Mouse (Mus musculus) limb, embryonic 10.5 days (tissue): ENCODE data around the gene Armh2. TPM values are rescaled to one million over a fixed set of nuclear protein-coding genes. Genes with fewer than 3 reads are reported as not detected.
A peak's percentile ranks its signal among the peaks of the same experiment; 100 is the strongest.

ENCODE experiments used
- DNase-seq: peaks from one replicate; pipeline ENCODE4 v3.0.0-alpha.2; 2017; ENCODE audit warnings: low spot score
- H3K27ac ChIP-seq: fragments of 300-500 bp; sonication (generic); 2 replicates; pipeline ENCODE4 v1.5.1; 2016; ENCODE audit warnings: mild to moderate bottlenecking
- H3K27me3 ChIP-seq: fragments of 300-500 bp; sonication (generic); 2 replicates; pipeline ENCODE4 v1.6.1; 2016; ENCODE audit warnings: low read depth, mild to moderate bottlenecking; ENCODE audit not compliant: poor library complexity, severe bottlenecking
- H3K36me3 ChIP-seq: fragments of 300-500 bp; sonication (generic); 2 replicates; pipeline ENCODE4 v1.6.1; 2016; ENCODE audit warnings: mild to moderate bottlenecking, moderate library complexity
- H3K4me1 ChIP-seq: fragments of 300-500 bp; sonication (generic); 2 replicates; pipeline ENCODE4 v1.6.1; 2016
- H3K4me3 ChIP-seq: fragments of 300-500 bp; sonication (generic); 2 replicates; pipeline ENCODE4 v1.5.1; 2016; ENCODE audit warnings: mild to moderate bottlenecking, moderate library complexity
- H3K9me3 ChIP-seq: fragments of 300-500 bp; sonication (generic); replicated peaks from 2 replicates; pipeline ENCODE4 v1.6.1; 2016; ENCODE audit warnings: mild to moderate bottlenecking
- WGBS: fragments of 180-500 bp; shearing (Covaris S2); methylation state at CpG from one replicate; pipeline ENCODE4 v1.1.7; 2016; 5-methylcytosine and 5-hydroxymethylcytosine counted together
- polyA plus RNA-seq: library from polyadenylated mRNA; unstranded; fragments of >200 nt; fragmentation: Nextera tagmentation; extraction: Ambion mirVana; gene quantifications from 2 replicates; pipeline ENCODE4 v1.2.1, GENCODE M21; 2016

Armh2 gene
- not detected in 2 replicates for polyA plus RNA-seq

GRCm38 (mm10) chr13:24741028-24741427, at the start of gene Armh2:
Gene Armh2 (plus strand): TSS chr13:24741232.
- no peak within 1 kb of the TSS for H3K27ac ChIP-seq
- no peak within 1 kb of the TSS for H3K4me3 ChIP-seq
- H3K36me3 ChIP-seq, result peaks cover 12% of the 10 kb centered on the region
- DNase-seq, result no peak
- no peaks in the 10 kb centered on the region for H3K27me3 ChIP-seq
- 94% methylated on average over 10 of the region's 10 CpGs for WGBS
- H3K9me3 ChIP-seq, result no peaks in the 10 kb centered on the region
- no peaks in the 10 kb centered on the region for H3K4me1 ChIP-seq

DNA sequence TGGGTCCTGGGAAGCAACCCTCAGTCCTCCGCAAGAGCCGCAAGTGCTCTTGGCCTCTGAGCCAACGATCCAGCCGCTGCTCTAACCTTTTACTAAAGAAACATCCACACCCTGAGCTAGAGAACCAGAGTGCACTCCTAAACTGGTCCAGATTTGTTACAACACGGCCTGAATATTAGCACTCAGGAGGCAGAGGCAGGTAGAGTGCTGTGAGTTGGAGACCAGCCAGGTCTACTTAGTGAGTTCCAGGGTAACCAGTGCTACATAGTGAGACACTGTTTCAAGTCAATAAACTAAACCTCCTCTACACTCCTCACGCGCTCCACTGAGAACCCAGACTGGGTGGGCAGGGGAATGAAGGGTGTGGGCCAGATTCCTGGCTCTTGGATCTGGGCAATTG, 47.7 kb upstream of the Armh2 start:
- no peak overlapping the region for H3K27ac ChIP-seq
- H3K36me3 ChIP-seq, result no peaks in the 10 kb centered on the region
- DNase-seq, result no peak
- H3K4me3 ChIP-seq, result no peak overlapping the region
- H3K9me3 ChIP-seq, result no peaks in the 10 kb centered on the region
- H3K4me1 ChIP-seq, result no peaks in the 10 kb centered on the region
- no peaks in the 10 kb centered on the region for H3K27me3 ChIP-seq
- WGBS, result 92% methylated on average over 7 of the region's 7 CpGs

DNA sequence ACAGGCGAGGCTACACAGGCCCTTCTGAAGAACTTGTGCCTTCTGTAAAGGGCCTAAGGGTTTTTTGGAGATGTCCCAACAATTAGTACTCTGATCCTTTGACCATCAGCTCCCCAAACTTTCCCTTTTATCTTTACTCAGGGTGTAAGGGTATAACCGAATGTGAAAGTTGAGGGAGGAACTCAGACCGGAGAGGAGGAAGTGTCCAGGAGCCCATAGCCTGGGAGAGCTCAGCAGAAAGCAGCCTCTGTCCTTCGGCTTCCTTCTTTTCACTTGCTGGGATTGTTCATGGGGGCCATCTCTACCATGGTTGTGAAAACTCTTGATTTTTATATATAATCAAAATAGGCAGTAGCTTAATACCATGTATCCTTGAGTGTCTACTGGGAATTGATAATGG, 42.3 kb upstream of the Armh2 start:
- no peaks in the 10 kb centered on the region for H3K9me3 ChIP-seq
- H3K4me1 ChIP-seq, result peaks cover 2% of the 10 kb centered on the region; the same call in 1 of the 2 replicates
- no peak overlapping the region for H3K27ac ChIP-seq
- H3K27me3 ChIP-seq, result no peaks in the 10 kb centered on the region
- H3K4me3 ChIP-seq, result no peak overlapping the region
- 85% methylated on average over 4 of the region's 4 CpGs for WGBS
- H3K36me3 ChIP-seq, result no peaks in the 10 kb centered on the region
- DNase-seq, result no peak

DNA sequence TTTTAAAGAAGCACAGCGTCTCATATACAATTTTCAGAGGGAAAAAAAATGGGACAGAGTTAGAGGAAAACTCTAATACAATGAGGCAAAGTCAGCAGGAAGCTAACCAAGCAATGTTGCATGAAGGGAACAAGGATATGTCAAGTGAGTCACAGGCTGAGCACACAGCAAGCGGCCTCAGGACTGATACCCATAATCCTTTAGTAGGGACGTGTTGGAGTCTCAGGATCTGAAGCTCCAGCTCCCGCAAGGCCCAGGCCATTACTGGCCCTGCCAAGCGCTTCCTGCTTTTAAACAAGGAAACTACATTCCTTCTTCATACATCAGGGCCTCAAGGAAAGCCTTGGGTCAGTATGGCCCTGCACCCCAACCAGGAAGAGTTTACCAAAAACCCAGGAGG, 38.9 kb upstream of the Armh2 start:
- H3K4me1 ChIP-seq, result peaks cover 2% of the 10 kb centered on the region; the same call in 1 of the 2 replicates
- WGBS, result 85% methylated on average over 5 of the region's 5 CpGs
- H3K27ac ChIP-seq, result no peak overlapping the region
- no peak for DNase-seq
- no peak overlapping the region for H3K4me3 ChIP-seq
- no peaks in the 10 kb centered on the region for H3K36me3 ChIP-seq
- H3K27me3 ChIP-seq, result no peaks in the 10 kb centered on the region
- H3K9me3 ChIP-seq, result no peaks in the 10 kb centered on the region

- WGBS, result 84% methylated on average over 12 of the region's 12 CpGs
- Histone ChIP-seq H3K4me3 (no peak overlapping the region), H3K27me3 (no peaks in the 10 kb centered on the region), H3K9me3 (no peaks in the 10 kb centered on the region), H3K4me1 (peaks cover 14% of the 10 kb centered on the region; the same call in 1 of the 2 replicates), H3K27ac (no peak overlapping the region), H3K36me3 (no peaks in the 10 kb centered on the region)
- no peak for DNase-seq
Observed at GRCm38 (mm10) chr13:24709656-24710396, 31.2 kb upstream of the Armh2 start.

GRCm38 (mm10) chr13:24710968-24711367, 30.1 kb upstream of the Armh2 start:
- Histone ChIP-seq H3K27me3 (no peaks in the 10 kb centered on the region), H3K36me3 (no peaks in the 10 kb centered on the region), H3K27ac (no peak overlapping the region), H3K9me3 (no peaks in the 10 kb centered on the region), H3K4me3 (no peak overlapping the region), H3K4me1 (peaks cover 14% of the 10 kb centered on the region; the same call in 1 of the 2 replicates)
- 60% methylated on average over 7 of the region's 7 CpGs for WGBS
- no peak for DNase-seq

DNA sequence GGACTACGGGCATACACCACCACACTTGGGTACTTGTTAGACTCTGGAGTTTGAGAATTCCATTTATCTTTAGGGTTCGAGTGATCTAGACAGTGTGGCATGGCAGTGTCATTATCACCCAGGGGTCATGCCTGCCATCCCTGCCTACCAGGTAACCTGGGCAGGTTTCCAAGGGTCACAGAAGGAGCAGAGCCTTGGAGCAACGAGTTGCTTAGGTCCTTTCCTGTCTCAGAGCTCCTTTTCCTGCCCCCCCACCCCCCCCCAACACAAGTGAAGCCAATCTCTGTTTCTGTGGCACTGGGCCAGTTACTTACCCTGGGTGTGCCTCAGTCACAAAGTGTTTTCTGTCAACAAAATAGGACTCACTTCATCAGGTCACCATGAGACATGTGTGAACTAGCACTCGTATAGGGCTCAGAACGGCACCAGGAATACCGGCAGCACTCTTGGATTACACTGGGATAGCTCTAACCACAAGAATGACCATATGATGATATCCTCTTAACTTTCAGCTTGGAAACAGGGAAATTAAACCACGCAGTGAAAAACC, 28.4 kb upstream of the Armh2 start:
- no peaks in the 10 kb centered on the region for H3K9me3 ChIP-seq
- H3K4me1 ChIP-seq, result peaks cover 17% of the 10 kb centered on the region
- no peak for DNase-seq
- H3K4me3 ChIP-seq, result no peak overlapping the region
- no peaks in the 10 kb centered on the region for H3K27me3 ChIP-seq
- no peaks in the 10 kb centered on the region for H3K36me3 ChIP-seq
- WGBS, result 85% methylated on average over 7 of the region's 7 CpGs
- H3K27ac ChIP-seq, result no peak overlapping the region

DNA sequence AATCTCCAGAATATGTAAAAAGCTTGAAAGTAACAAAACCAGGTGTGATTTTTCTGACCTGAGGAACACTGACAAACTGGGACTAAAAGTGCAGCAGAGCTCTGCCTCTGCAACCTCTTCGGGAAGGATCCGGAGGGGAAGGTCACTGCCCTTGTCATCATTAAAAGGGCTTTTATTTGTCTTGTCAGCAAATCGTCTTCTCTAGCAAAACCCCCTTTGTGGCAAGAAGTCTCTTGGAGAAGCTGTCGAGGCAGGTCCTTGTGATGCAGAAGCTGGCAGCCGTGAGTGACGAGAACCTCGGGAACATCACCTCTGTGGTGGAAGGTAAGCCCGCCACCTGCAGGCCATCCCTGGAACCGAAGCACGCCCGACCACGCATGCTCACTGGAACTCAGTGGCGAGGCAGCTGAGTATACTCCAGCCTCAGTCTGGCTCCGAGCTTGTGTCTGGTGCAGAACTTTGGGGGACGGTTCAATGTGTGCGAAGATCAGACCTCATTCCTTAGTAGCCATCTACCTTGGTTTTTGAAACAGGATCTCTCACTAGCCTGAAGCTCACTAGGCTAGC, 27.5 kb upstream of the Armh2 start:
- peak overlapping the region; percentile 32 for H3K4me3 ChIP-seq
- no peaks in the 10 kb centered on the region for H3K36me3 ChIP-seq
- peak overlapping the region; percentile 72 for H3K27ac ChIP-seq
- DNase-seq, result peak; percentile 91
- no peaks in the 10 kb centered on the region for H3K27me3 ChIP-seq
- H3K4me1 ChIP-seq, result peaks cover 20% of the 10 kb centered on the region
- no peaks in the 10 kb centered on the region for H3K9me3 ChIP-seq
- 10% methylated on average over 16 of the region's 16 CpGs for WGBS

- no peaks in the 10 kb centered on the region for H3K27me3 ChIP-seq
- peaks cover 20% of the 10 kb centered on the region for H3K4me1 ChIP-seq
- H3K4me3 ChIP-seq, result no peak overlapping the region
- no peak for DNase-seq
- no peaks in the 10 kb centered on the region for H3K9me3 ChIP-seq
- 88% methylated on average over 9 of the region's 9 CpGs for WGBS
- H3K27ac ChIP-seq, result no peak overlapping the region
- no peaks in the 10 kb centered on the region for H3K36me3 ChIP-seq
Observed at GRCm38 (mm10) chr13:24714360-24714885, 26.6 kb upstream of the Armh2 start.

- Histone ChIP-seq H3K4me3 (no peak overlapping the region), H3K4me1 (peaks cover 14% of the 10 kb centered on the region), H3K27ac (no peak overlapping the region; the same call in 1 of the 2 replicates), H3K9me3 (no peaks in the 10 kb centered on the region), H3K36me3 (no peaks in the 10 kb centered on the region), H3K27me3 (no peaks in the 10 kb centered on the region)
- no peak for DNase-seq
- 79% methylated on average over 5 of the region's 5 CpGs for WGBS
Observed at GRCm38 (mm10) chr13:24715601-24716000, 25.4 kb upstream of the Armh2 start.

DNA sequence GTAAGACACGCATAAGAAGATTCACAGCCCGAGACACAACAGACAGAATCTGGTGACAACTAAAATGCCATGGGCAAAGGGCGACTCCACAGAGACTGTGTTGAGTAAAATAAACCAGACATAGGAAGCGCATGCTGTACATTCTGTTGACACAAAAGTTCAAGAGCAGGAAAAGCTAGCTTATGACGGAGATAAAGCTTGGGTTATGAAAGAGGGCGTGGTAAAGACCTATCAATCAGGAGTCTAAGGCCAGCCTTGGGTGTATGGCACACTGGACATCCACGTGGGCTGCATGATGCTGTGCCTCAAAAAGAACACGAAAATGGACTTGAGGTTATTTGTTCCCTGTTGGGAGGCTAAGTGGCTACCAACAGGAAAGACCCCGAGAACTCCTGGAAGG, 24.6 kb upstream of the Armh2 start:
- Histone ChIP-seq H3K4me3 (no peak overlapping the region), H3K4me1 (peaks cover 10% of the 10 kb centered on the region), H3K27ac (no peak overlapping the region), H3K27me3 (no peaks in the 10 kb centered on the region), H3K9me3 (no peaks in the 10 kb centered on the region), H3K36me3 (no peaks in the 10 kb centered on the region)
- no peak for DNase-seq
- 90% methylated on average over 9 of the region's 9 CpGs for WGBS

GRCm38 (mm10) chr13:24717677-24718076, 23.4 kb upstream of the Armh2 start:
- Histone ChIP-seq H3K27ac (no peak overlapping the region), H3K4me3 (no peak overlapping the region), H3K36me3 (no peaks in the 10 kb centered on the region), H3K9me3 (no peaks in the 10 kb centered on the region), H3K4me1 (peaks cover 10% of the 10 kb centered on the region), H3K27me3 (no peaks in the 10 kb centered on the region)
- WGBS, result 71% methylated on average over 7 of the region's 7 CpGs
- DNase-seq, result no peak

DNA sequence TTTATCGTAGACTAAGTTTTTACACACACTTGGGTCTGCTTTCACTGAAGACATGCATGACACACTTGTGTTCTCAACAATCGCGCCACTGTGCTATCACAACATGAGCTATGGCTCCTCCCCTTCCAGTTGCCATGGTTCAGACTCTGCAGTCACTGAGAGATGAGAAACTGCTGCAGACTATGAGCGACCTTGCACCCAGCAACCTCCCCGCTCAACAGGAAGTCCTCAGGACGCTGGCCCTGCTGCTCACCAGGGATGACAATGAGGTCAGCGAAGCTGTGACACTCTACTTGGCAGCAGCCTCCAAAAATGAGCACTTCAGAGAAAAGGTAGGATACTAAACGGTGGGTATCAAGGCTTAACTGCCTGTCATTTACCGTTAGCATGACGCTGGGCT, 19.5 kb upstream of the Armh2 start:
- H3K4me1 ChIP-seq, result peaks cover 15% of the 10 kb centered on the region
- no peak for DNase-seq
- H3K4me3 ChIP-seq, result no peak overlapping the region
- no peak overlapping the region for H3K27ac ChIP-seq
- no peaks in the 10 kb centered on the region for H3K36me3 ChIP-seq
- 80% methylated on average over 10 of the region's 10 CpGs for WGBS
- no peaks in the 10 kb centered on the region for H3K9me3 ChIP-seq
- H3K27me3 ChIP-seq, result no peaks in the 10 kb centered on the region
